Mouse (Mus musculus) liver, embryonic 14.5 days (tissue): ENCODE data around the gene Abcb11.

Experiments
- CTCF ChIP-seq: IDR thresholded peaks from 2 replicates; pipeline ENCODE4 v1.5.1; 2016; ENCODE audit warnings: antibody characterized with exemption, low read depth, control low read depth
- EP300 ChIP-seq: IDR thresholded peaks from 2 replicates; pipeline ENCODE4 v1.6.1; 2016; ENCODE audit warnings: antibody characterized with exemption, low read depth

DNA sequence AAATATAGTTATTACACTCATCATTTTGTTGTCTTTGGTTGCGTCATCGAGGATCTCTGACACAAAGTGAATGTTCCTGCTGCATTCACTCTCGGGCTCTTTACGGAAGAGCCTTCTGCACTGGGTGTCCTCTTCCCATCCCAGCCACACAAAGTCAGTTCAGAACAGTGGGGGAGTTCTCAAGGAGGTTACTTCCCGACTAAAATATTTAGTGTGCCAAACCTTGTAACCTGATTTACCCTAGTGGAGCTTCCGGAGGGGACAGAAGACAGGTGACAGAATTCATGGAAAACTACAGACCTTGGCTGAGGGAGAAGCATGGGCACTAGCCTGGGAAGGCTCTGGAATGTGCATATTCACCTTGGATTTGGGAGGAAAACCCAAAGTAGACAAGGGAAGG, 910 bp downstream of the Abcb11 start:
- no peak for TF ChIP-seq CTCF
- no peak for TF ChIP-seq EP300
